Mouse (Mus musculus) layer of hippocampus, postnatal 10 days (tissue): ENCODE measurements at regions not wholly inside any gene's neighbourhood (a gene's known extent, or its start where the extent isn't known, plus 50 kb on each side); places are given as distances from the start of the nearest gene placed in this dataset.

ENCODE experiments used
- DNase-seq, 2 experiments: peaks; one replicate each; pipeline ENCODE4 v3.0.0; 2021; ENCODE audit warnings: low spot score in 2 of 2

- DNase-seq, result peak in 1 of 2 experiments; percentile 6
Observed at GRCm38 (mm10) chr3:120541556-120542476, 629.7 kb downstream of the Rwdd3 start.

GRCm38 (mm10) chr3:120533901-120534300 lies 637.6 kb downstream of the Rwdd3 start:
- no peak for DNase-seq

- no peak for DNase-seq
Observed at GRCm38 (mm10) chr3:120531880-120532580, 639.5 kb downstream of the Rwdd3 start.

GRCm38 (mm10) chr3:120511651-120512050 lies 659.8 kb downstream of the Rwdd3 start:
- DNase-seq, result no peak

GRCm38 (mm10) chr3:120498937-120499336 lies 672.6 kb downstream of the Rwdd3 start:
- DNase-seq, result no peak

GRCm38 (mm10) chr3:120477934-120478333 lies 693.6 kb downstream of the Rwdd3 start:
- DNase-seq, result no peak

- DNase-seq, result no peak
Observed at GRCm38 (mm10) chr3:120477232-120477631, 693.0 kb upstream of the Ptbp2 start.

- DNase-seq, result peak; percentile 31 to 53
Observed at GRCm38 (mm10) chr3:120473645-120474038, 689.4 kb upstream of the Ptbp2 start.

- DNase-seq, result peak; percentile 12 to 15
Observed at GRCm38 (mm10) chr3:120472687-120473644, 688.7 kb upstream of the Ptbp2 start.

- no peak for DNase-seq
Observed at GRCm38 (mm10) chr3:120471878-120472444, 687.7 kb upstream of the Ptbp2 start.

- DNase-seq, result no peak
Observed at GRCm38 (mm10) chr3:120468887-120469286, 684.6 kb upstream of the Ptbp2 start.

- no peak for DNase-seq
Observed at GRCm38 (mm10) chr3:120460717-120461116, 676.5 kb upstream of the Ptbp2 start.

- no peak for DNase-seq
Observed at GRCm38 (mm10) chr3:120457912-120458311, 673.6 kb upstream of the Ptbp2 start.

- DNase-seq, result no peak
Observed at GRCm38 (mm10) chr3:120441127-120441526, 656.9 kb upstream of the Ptbp2 start.

- no peak for DNase-seq
Observed at GRCm38 (mm10) chr3:120430285-120430684, 646.0 kb upstream of the Ptbp2 start.

GRCm38 (mm10) chr3:120416634-120417033 lies 632.4 kb upstream of the Ptbp2 start:
- no peak for DNase-seq

- no peak for DNase-seq
Observed at GRCm38 (mm10) chr3:120375688-120376289, 591.5 kb upstream of the Ptbp2 start.

GRCm38 (mm10) chr3:120342747-120343377 lies 558.6 kb upstream of the Ptbp2 start:
- DNase-seq, result no peak

GRCm38 (mm10) chr3:120341882-120342281 lies 557.6 kb upstream of the Ptbp2 start:
- no peak for DNase-seq
